14 mouse cellular contexts compared by ENCODE assay signal in the genomic region with DNA sequence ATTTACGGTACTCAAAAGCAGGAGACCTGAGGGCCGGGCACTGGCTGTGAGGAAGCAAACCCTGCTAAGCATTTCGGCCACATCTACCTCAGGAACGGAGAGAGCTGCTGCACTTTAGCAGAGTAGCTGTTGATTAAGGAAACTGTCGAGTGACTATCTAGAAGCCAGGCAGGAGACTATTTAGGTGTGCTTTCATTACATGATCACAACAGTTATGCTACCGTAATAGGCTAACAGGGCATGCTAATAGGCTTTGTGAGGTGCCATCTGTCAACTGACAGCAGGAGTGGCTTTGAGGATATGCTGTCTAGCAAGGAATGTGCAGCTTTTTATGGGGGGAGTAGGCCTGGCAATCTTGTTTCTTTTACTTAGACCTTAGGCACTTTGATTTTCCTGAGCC. TPM values are rescaled to one million over a fixed set of nuclear protein-coding genes. Genes with fewer than 3 reads are reported as not detected.
DNase-seq lines count a peak whose midpoint lies in the region; ATAC-seq and TF ChIP-seq lines count a peak whose summit lies in the region.
"Had no signal": no experiment of that assay in that cellular context is flagged by ENCODE, and none has a peak within 500 bp of the region (broad histone marks: within the 10 kb centered on the region; RNA-seq: fewer than 3 reads in every experiment).

No protein-coding gene starts in this region.

- no peaks in the 10 kb centered on the region for H3K9me3 ChIP-seq in hindbrain, embryonic 13.5 days
- H3K9me3 ChIP-seq in hindbrain, embryonic 10.5 days = no peaks in the 10 kb centered on the region
- H3K9me3 ChIP-seq in forebrain, postnatal 0 days (ENCODE audit: low read length) = no peaks in the 10 kb centered on the region
- H3K9me3 ChIP-seq in intestine, embryonic 16.5 days (ENCODE audit: control insufficient read depth, low read length) = no peaks in the 10 kb centered on the region
- H3K9me3 ChIP-seq: embryonic facial prominence, embryonic 13.5 days; kidney, embryonic 15.5 days had no signal

- peak overlapping the region; percentile 5; the same call in 1 of the 2 replicates for H3K27ac ChIP-seq in hindbrain, embryonic 13.5 days
- H3K27ac ChIP-seq in hindbrain, embryonic 10.5 days = no peak overlapping the region
- H3K27ac ChIP-seq in forebrain, postnatal 0 days (ENCODE audit: low read depth, low read length) = no peak overlapping the region
- no peak overlapping the region for H3K27ac ChIP-seq in intestine, embryonic 16.5 days (ENCODE audit: low read length)
- H3K27ac ChIP-seq: embryonic facial prominence, embryonic 13.5 days; kidney, embryonic 15.5 days; liver, embryonic 14.5 days had no signal

- 52% methylated on average over 6 of the region's 6 CpGs for WGBS in hindbrain, embryonic 13.5 days
- WGBS in hindbrain, embryonic 10.5 days = 59% methylated on average over 6 of the region's 6 CpGs
- WGBS in forebrain, postnatal 0 days = 39% methylated on average over 6 of the region's 6 CpGs
- 55% methylated on average over 6 of the region's 6 CpGs for WGBS in intestine, embryonic 16.5 days

- DNase-seq in cerebellum, adult 18-20 months = peak; percentile 26 to 40
- DNase-seq in cerebellum, postnatal 4 days (ENCODE audit: low spot score in 2 of 2) = no peak
- no peak for DNase-seq in hindbrain, embryonic 10.5 days (ENCODE audit: low spot score)
- peak; percentile 11 for DNase-seq in forebrain, postnatal 0 days
- peak; percentile 54 for DNase-seq in retina, embryonic 14.5 days (ENCODE audit: low spot score)
- DNase-seq: adrenal gland, postnatal 10 days; layer of hippocampus, adult 9-11 months; lung, postnatal 36 days had no signal

- no peak for TF ChIP-seq CTCF in forebrain, postnatal 0 days (IDR thresholded peaks at IDR 0.05; ENCODE audit: low read depth)

- H3K27me3 ChIP-seq in hindbrain, embryonic 13.5 days = no peaks in the 10 kb centered on the region
- H3K27me3 ChIP-seq in hindbrain, embryonic 10.5 days (ENCODE audit: insufficient read depth, poor library complexity, severe bottlenecking) = no peaks in the 10 kb centered on the region
- H3K27me3 ChIP-seq in forebrain, postnatal 0 days (ENCODE audit: insufficient read depth, low read length) = no peaks in the 10 kb centered on the region
- H3K27me3 ChIP-seq in intestine, embryonic 16.5 days (replicated peaks; ENCODE audit: control insufficient read depth, insufficient read depth, low read length) = no peaks in the 10 kb centered on the region
- H3K27me3 ChIP-seq: embryonic facial prominence, embryonic 13.5 days; kidney, embryonic 15.5 days had no signal

- peak; percentile 46; the same call in 1 of the 2 replicates for ATAC-seq in hindbrain, embryonic 13.5 days (ENCODE audit: low FRiP score)
- ATAC-seq in forebrain, postnatal 0 days = 0 out of 2 replicates have a peak, but pooled peaks have one; percentile 12
- ATAC-seq in megakaryocyte progenitor cell, adult 5-6 weeks (replicated peaks; ENCODE audit: poor library complexity) = no peak
- no peak for ATAC-seq in intestine, embryonic 16.5 days

- H3K9ac ChIP-seq in hindbrain, embryonic 13.5 days = 0 out of 2 replicates have a peak overlapping the region, but pooled peaks have one; percentile 13
- H3K9ac ChIP-seq in forebrain, postnatal 0 days = no peak overlapping the region
- no peak overlapping the region for H3K9ac ChIP-seq in intestine, embryonic 16.5 days (ENCODE audit: low read depth, low read length)
- H3K9ac ChIP-seq: embryonic facial prominence, embryonic 13.5 days; kidney, embryonic 15.5 days; liver, embryonic 14.5 days had no signal

- peaks cover 7% of the 10 kb centered on the region; the same call in 1 of the 2 replicates for H3K4me1 ChIP-seq in hindbrain, embryonic 13.5 days (replicated peaks)
- peaks cover 4% of the 10 kb centered on the region; the same call in 1 of the 2 replicates for H3K4me1 ChIP-seq in hindbrain, embryonic 10.5 days (replicated peaks)
- H3K4me1 ChIP-seq in forebrain, postnatal 0 days (ENCODE audit: insufficient read depth) = no peaks in the 10 kb centered on the region; the same call in 1 of the 2 replicates
- no peaks in the 10 kb centered on the region for H3K4me1 ChIP-seq in intestine, embryonic 16.5 days (ENCODE audit: control insufficient read depth, insufficient read depth, low read length)
- H3K4me1 ChIP-seq: embryonic facial prominence, embryonic 13.5 days; kidney, embryonic 15.5 days had no signal

- no peak overlapping the region for H3K4me2 ChIP-seq in hindbrain, embryonic 13.5 days
- H3K4me2 ChIP-seq in forebrain, postnatal 0 days (ENCODE audit: low read depth) = no peak overlapping the region
- H3K4me2 ChIP-seq in intestine, embryonic 16.5 days (ENCODE audit: low read depth, low read length) = no peak overlapping the region
- H3K4me2 ChIP-seq: embryonic facial prominence, embryonic 13.5 days; kidney, embryonic 15.5 days had no signal

- H3K4me3 ChIP-seq in hindbrain, embryonic 13.5 days = no peak overlapping the region
- no peak overlapping the region for H3K4me3 ChIP-seq in hindbrain, embryonic 10.5 days
- no peak overlapping the region for H3K4me3 ChIP-seq in forebrain, postnatal 0 days (ENCODE audit: low read depth, low read length)
- no peak overlapping the region for H3K4me3 ChIP-seq in intestine, embryonic 16.5 days (ENCODE audit: low read length)
- H3K4me3 ChIP-seq: embryonic facial prominence, embryonic 13.5 days; kidney, embryonic 15.5 days had no signal

- H3K36me3 ChIP-seq in hindbrain, embryonic 13.5 days = peaks cover 20% of the 10 kb centered on the region
- peaks cover 39% of the 10 kb centered on the region for H3K36me3 ChIP-seq in hindbrain, embryonic 10.5 days
- H3K36me3 ChIP-seq in forebrain, postnatal 0 days (ENCODE audit: insufficient read depth) = peaks cover 12% of the 10 kb centered on the region
- H3K36me3 ChIP-seq in intestine, embryonic 16.5 days (ENCODE audit: control insufficient read depth, insufficient read depth, low read length) = no peaks in the 10 kb centered on the region

RNA-seq across cellular contexts. Expression of a gene that starts 13.7 kb away (rescaled TPM):
- 13.9 and 14.2 TPM in 2 replicates for polyA plus RNA-seq in hindbrain, embryonic 13.5 days (2015; fragmentation: Nextera tagmentation; extraction: Ambion mirVana)
- polyA plus RNA-seq in hindbrain, embryonic 10.5 days (2016; fragmentation: Nextera tagmentation; extraction: Ambion mirVana) = 23.3 and 24.4 TPM in 2 replicates
- 3.5 and 5.5 TPM in 2 replicates for total RNA-seq in forebrain, postnatal 0 days (2014; rRNA removed)
- 10.7 and 12.0 TPM in 2 replicates for polyA plus RNA-seq in forebrain, postnatal 0 days (2015; fragmentation: Nextera tagmentation; extraction: Ambion mirVana)
- 30.1 and 30.4 TPM in 2 replicates for total RNA-seq in megakaryocyte progenitor cell, adult 5-6 weeks (2015)
- total RNA-seq in megakaryocyte progenitor cell, adult 5-6 weeks (2017) = 18.3 and 19.9 TPM in 2 replicates
- polyA plus RNA-seq in intestine, embryonic 16.5 days (2015; fragmentation: Nextera tagmentation; extraction: Ambion mirVana) = 5.3 and 10.5 TPM in 2 replicates

RNA-seq across cellular contexts. Expression of a gene that starts 47.4 kb away (rescaled TPM):
- 64.8 and 65.7 TPM in 2 replicates for polyA plus RNA-seq in hindbrain, embryonic 13.5 days (2015; fragmentation: Nextera tagmentation; extraction: Ambion mirVana)
- polyA plus RNA-seq in hindbrain, embryonic 10.5 days (2016; fragmentation: Nextera tagmentation; extraction: Ambion mirVana) = 54.9 and 61.2 TPM in 2 replicates
- 51.3 and 66.9 TPM in 2 replicates for total RNA-seq in forebrain, postnatal 0 days (2014; rRNA removed)
- 27.2 and 31.0 TPM in 2 replicates for polyA plus RNA-seq in forebrain, postnatal 0 days (2015; fragmentation: Nextera tagmentation; extraction: Ambion mirVana)
- total RNA-seq in megakaryocyte progenitor cell, adult 5-6 weeks (2015) = 32.9 and 36.9 TPM in 2 replicates
- total RNA-seq in megakaryocyte progenitor cell, adult 5-6 weeks (2017) = 32.8 and 41.9 TPM in 2 replicates
- polyA plus RNA-seq in intestine, embryonic 16.5 days (2015; fragmentation: Nextera tagmentation; extraction: Ambion mirVana) = 29.5 and 29.6 TPM in 2 replicates

Comparison
In these comparisons a context has a peak if more than half of its experiments do, and no peak if none do; other contexts are left out.
1. DNase-seq: peak in cerebellum, adult 18-20 months (2 of 2), forebrain, postnatal 0 days (single experiment) and retina, embryonic 14.5 days (single experiment); none in cerebellum, postnatal 4 days (0 of 2) and hindbrain, embryonic 10.5 days (single experiment).
2. ATAC-seq: peak in hindbrain, embryonic 13.5 days (single experiment) and forebrain, postnatal 0 days (single experiment); none in megakaryocyte progenitor cell, adult 5-6 weeks (single experiment) and intestine, embryonic 16.5 days (single experiment).